Mouse (Mus musculus) midbrain, embryonic 14.5 days (tissue): ENCODE data around the gene Olfr331. TPM values are rescaled to one million over a fixed set of nuclear protein-coding genes. Genes with fewer than 3 reads are reported as not detected.

Source experiments
- ATAC-seq: fragments of 200-750 bp; cut with Nextera tagmentation; 2 replicates; pipeline ENCODE4 v1.8.0; 2017; ENCODE audit warnings: moderate number of reproducible peaks, moderate library complexity; ENCODE audit not compliant: low FRiP score, low TSS enrichment
- DNase-seq: peaks from one replicate; pipeline ENCODE4 v3.0.0-alpha.2; 2015
- H3K27ac ChIP-seq: fragments of 300-500 bp; sonication (generic); replicated peaks from 2 replicates; pipeline ENCODE4 v1.5.1; 2014; ENCODE audit warnings: mild to moderate bottlenecking, low read depth, low read length, moderate library complexity
- H3K27me3 ChIP-seq: fragments of 300-500 bp; sonication (generic); 2 replicates; pipeline ENCODE4 v1.6.1; 2014; ENCODE audit warnings: low read length, control low read depth, mixed read lengths; ENCODE audit not compliant: control insufficient read depth, insufficient read depth
- H3K36me3 ChIP-seq: fragments of 300-500 bp; sonication (generic); 2 replicates; pipeline ENCODE4 v1.6.1; 2014; ENCODE audit warnings: low read length, control low read depth; ENCODE audit not compliant: control insufficient read depth, insufficient read depth
- H3K4me1 ChIP-seq: fragments of 300-500 bp; sonication (generic); 2 replicates; pipeline ENCODE4 v1.6.1; 2014; ENCODE audit warnings: mild to moderate bottlenecking, antibody characterized with exemption, low read length, control low read depth; ENCODE audit not compliant: control insufficient read depth, insufficient read depth
- H3K4me2 ChIP-seq: fragments of 300-500 bp; sonication (generic); 2 replicates; pipeline ENCODE4 v1.6.1; 2014; ENCODE audit warnings: mild to moderate bottlenecking, low read length, moderate library complexity
- H3K4me3 ChIP-seq: fragments of 300-500 bp; sonication (generic); replicated peaks from 2 replicates; pipeline ENCODE4 v1.5.1; 2014; ENCODE audit warnings: low read depth, low read length
- H3K9ac ChIP-seq: fragments of 300-500 bp; sonication (generic); replicated peaks from 2 replicates; pipeline ENCODE4 v1.6.1; 2014; ENCODE audit warnings: mild to moderate bottlenecking, low read length, moderate library complexity
- H3K9me3 ChIP-seq: fragments of 300-500 bp; sonication (generic); 2 replicates; pipeline ENCODE4 v1.6.1; 2016; ENCODE audit warnings: low read length, control low read depth, mixed read lengths; ENCODE audit not compliant: control insufficient read depth
- WGBS: fragments of 180-500 bp; shearing (Covaris S2); extraction: QIAGEN DNeasy Blood & Tissue Kit; methylation state at CpG from one replicate; pipeline ENCODE4 v1.1.7; 2014; 5-methylcytosine and 5-hydroxymethylcytosine counted together
- polyA plus RNA-seq: library from polyadenylated mRNA; unstranded; fragments of >200 nt; fragmentation: Nextera tagmentation; extraction: Ambion mirVana; gene quantifications from 2 replicates; pipeline ENCODE4 v1.2.1, GENCODE M21; 2014

The Olfr331 gene
- polyA plus RNA-seq, 1 experiment from 2014 or later: not detected

DNA sequence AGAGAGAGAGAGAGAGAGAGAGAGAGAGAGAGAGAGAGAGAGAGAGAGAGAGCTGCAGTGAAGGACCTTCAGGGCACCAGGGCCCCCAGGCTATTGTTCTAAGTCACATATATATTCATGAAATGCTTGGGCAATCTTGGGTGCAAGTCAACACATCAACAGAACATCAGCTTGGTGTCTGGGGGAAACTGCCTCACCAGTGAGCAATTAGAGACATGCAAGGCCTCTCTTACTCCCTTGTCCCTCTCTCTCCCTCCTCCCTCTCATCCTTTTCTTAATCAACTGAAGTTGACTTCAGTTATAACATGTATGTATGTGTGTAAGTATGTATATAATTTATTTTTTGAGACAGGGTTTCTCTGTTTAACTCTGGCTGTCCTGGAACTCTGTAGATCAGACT is 40.2 kb downstream of the Olfr331 start, which contains the start of gene Olfr30:
Olfr30 (minus strand) TSS at position 101 of the 400 bp plus-strand sequence.
- Histone ChIP-seq H3K36me3 (no peaks in the 10 kb centered on the region), H3K4me1 (no peaks in the 10 kb centered on the region)
- no peak for ATAC-seq

DNA sequence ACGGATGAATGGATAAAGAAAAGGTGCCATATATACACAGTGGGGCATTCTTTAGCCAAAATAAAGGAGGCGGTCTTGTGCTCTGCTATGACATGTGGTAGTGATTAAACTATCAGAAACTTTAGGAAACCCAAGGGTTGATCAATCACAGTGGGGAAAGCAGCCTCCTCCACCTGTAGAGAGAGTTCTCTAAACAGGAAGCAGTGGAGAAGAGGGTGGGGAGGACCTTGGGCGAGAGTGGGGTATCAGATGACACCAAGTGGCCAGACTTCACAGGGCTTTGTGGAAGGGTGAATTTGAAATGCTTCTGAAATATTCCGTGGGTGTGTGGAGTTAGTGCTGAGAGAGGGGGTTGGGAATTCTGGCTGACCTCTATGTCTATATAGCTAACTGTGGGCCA is 48.8 kb downstream of the Olfr331 start:
- 78% methylated on average over 4 of the region's 4 CpGs for WGBS
- no peak for DNase-seq
- ATAC-seq: no peak
- peaks cover 3% of the 10 kb centered on the region; the same call in 1 of the 2 replicates for H3K9me3 ChIP-seq
- H3K27me3 ChIP-seq: no peaks in the 10 kb centered on the region
- H3K4me2 ChIP-seq: no peak overlapping the region
- H3K4me1 ChIP-seq: no peaks in the 10 kb centered on the region
- H3K4me3 ChIP-seq: no peak overlapping the region
- H3K27ac ChIP-seq: no peak overlapping the region
- H3K9ac ChIP-seq: no peak overlapping the region
- H3K36me3 ChIP-seq: no peaks in the 10 kb centered on the region

More for the DNA sequence above, 40.2 kb downstream of the Olfr331 start, which contains the start of gene Olfr30:
- Histone ChIP-seq H3K9me3 (no peaks in the 10 kb centered on the region), H3K4me2 (no peak within 1 kb of the TSS), H3K4me3 (no peak within 1 kb of the TSS), H3K27me3 (no peaks in the 10 kb centered on the region), H3K27ac (no peak within 1 kb of the TSS), H3K9ac (no peak within 1 kb of the TSS)
- no peak for DNase-seq

DNA sequence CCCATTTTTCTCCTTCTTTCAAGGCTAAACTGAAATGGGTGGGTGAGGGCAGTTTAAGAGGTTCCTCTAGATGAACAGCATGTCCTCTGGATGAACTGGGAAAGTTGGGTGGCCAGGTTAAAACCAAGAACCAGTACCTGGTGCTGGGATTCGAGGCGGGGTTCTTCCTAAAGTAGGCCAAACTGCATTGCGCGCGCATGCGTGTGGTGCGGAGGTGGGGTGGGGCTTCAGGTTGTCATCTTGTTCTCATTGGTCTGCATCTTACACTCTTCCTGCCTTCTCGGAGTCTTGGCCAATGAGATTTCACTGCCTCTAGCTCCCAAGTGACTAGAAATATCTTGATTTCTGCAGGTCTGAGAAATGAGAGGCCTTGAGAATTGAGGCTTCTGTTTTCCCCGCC is 49.6 kb downstream of the Olfr331 start, which contains the start of gene Lypd9:
Lypd9 (minus strand) TSS at position 165 of the 400 bp plus-strand sequence.
- WGBS: 96% methylated on average over 9 of the region's 9 CpGs
- Histone ChIP-seq H3K4me1 (no peaks in the 10 kb centered on the region), H3K4me3 (no peak within 1 kb of the TSS), H3K4me2 (no peak within 1 kb of the TSS), H3K36me3 (no peaks in the 10 kb centered on the region), H3K9me3 (peaks cover 3% of the 10 kb centered on the region; the same call in 1 of the 2 replicates), H3K27ac (no peak within 1 kb of the TSS), H3K9ac (no peak within 1 kb of the TSS), H3K27me3 (no peaks in the 10 kb centered on the region)
- no peak for ATAC-seq
- no peak for DNase-seq

Other genes starting within 250 kb of the Olfr331 start
- gene 4930438A08Rik, start 227.8 kb downstream of the Olfr331 start, polyA plus RNA-seq: not detected in 2 replicates
- gene Zfp692, start 195.5 kb downstream of the Olfr331 start, polyA plus RNA-seq: 14.2 and 24.9 TPM in 2 replicates
- gene Zfp672, start 172.2 kb downstream of the Olfr331 start, polyA plus RNA-seq: 38.1 and 43.3 TPM in 2 replicates
- 39.6 and 40.7 TPM in 2 replicates for gene Sh3bp5l, start 171.8 kb downstream of the Olfr331 start, polyA plus RNA-seq
- gene Lypd8, start 123.5 kb downstream of the Olfr331 start, polyA plus RNA-seq: not detected in 2 replicates
- gene 1810065E05Rik, start 81.5 kb downstream of the Olfr331 start, polyA plus RNA-seq: not detected in 2 replicates
- gene Gm12253, start 70.0 kb downstream of the Olfr331 start, polyA plus RNA-seq: not detected in 2 replicates
- not detected in 2 replicates for gene Lypd9, start 49.6 kb downstream of the Olfr331 start, polyA plus RNA-seq
- not detected in 2 replicates for gene Olfr30, start 40.3 kb downstream of the Olfr331 start, polyA plus RNA-seq
- not detected in 2 replicates for gene Olfr332, start 10.0 kb downstream of the Olfr331 start, polyA plus RNA-seq
- not detected in 2 replicates for gene Olfr330, start 32.3 kb upstream of the Olfr331 start, polyA plus RNA-seq
- gene Olfr329-ps, start 43.9 kb upstream of the Olfr331 start, polyA plus RNA-seq: not detected in 2 replicates
- 0.12 TPM in 1 of 2 replicates, not detected in the other for gene Olfr328, start 53.1 kb upstream of the Olfr331 start, polyA plus RNA-seq
- gene Olfr224, start 68.0 kb upstream of the Olfr331 start, polyA plus RNA-seq: not detected in 2 replicates
- gene Olfr325, start 75.2 kb upstream of the Olfr331 start, polyA plus RNA-seq: not detected in 2 replicates
- gene Olfr324, start 92.5 kb upstream of the Olfr331 start, polyA plus RNA-seq: not detected in 2 replicates
- not detected in 2 replicates for gene 2210407C18Rik, start 113.5 kb upstream of the Olfr331 start, polyA plus RNA-seq
- not detected in 2 replicates for gene Olfr323, start 127.9 kb upstream of the Olfr331 start, polyA plus RNA-seq
- 0.09 and 0.16 TPM in 2 replicates for gene Trim58, start 137.9 kb upstream of the Olfr331 start, polyA plus RNA-seq
- gene Olfr322, start 156.2 kb upstream of the Olfr331 start, polyA plus RNA-seq: not detected in 2 replicates
- not detected in 2 replicates for gene Olfr320, start 178.5 kb upstream of the Olfr331 start, polyA plus RNA-seq
- not detected in 2 replicates for gene Olfr319, start 196.6 kb upstream of the Olfr331 start, polyA plus RNA-seq
- not detected in 2 replicates for gene Olfr318, start 221.4 kb upstream of the Olfr331 start, polyA plus RNA-seq
- gene Olfr317, start 236.6 kb upstream of the Olfr331 start, polyA plus RNA-seq: 0.19 and 0.25 TPM in 2 replicates